Mouse (Mus musculus): Measurements from ENCODE around the gene Smarcb1. TPM values are rescaled to one million over a fixed set of nuclear protein-coding genes. Genes with fewer than 3 reads are reported as not detected.
A peak's percentile ranks its signal among the peaks of the same experiment; 100 is the strongest.

Smarcb1 gene
- polyA plus RNA-seq, 1 experiment from 2014 or later = 250 TPM

- Histone ChIP-seq H3K4me3 (ENCODE audit: low read length) (no peak overlapping the region), H3K4me2 (replicated peaks; ENCODE audit: low read depth, low read length) (no peak overlapping the region), H3K27me3 (ENCODE audit: insufficient read depth, low read length) (no peaks in the 10 kb centered on the region), H3K9ac (replicated peaks; ENCODE audit: low read length) (no peak overlapping the region), H3K27ac (ENCODE audit: low read length) (peak overlapping the region; percentile 49; the same call in 1 of the 2 replicates), H3K36me3 (ENCODE audit: insufficient read depth, low read length) (no peaks in the 10 kb centered on the region), H3K9me3 (ENCODE audit: low read length) (no peaks in the 10 kb centered on the region), H3K4me1 (ENCODE audit: insufficient read depth, low read length) (peaks cover 11% of the 10 kb centered on the region; the same call in 1 of the 2 replicates)
- WGBS = 61% methylated on average over 6 of the region's 6 CpGs
- no peak for ATAC-seq (ENCODE audit: low FRiP score, low TSS enrichment)
Measured at GRCm38 (mm10) chr10:75880771-75881577, 40.4 kb downstream of the Smarcb1 start.

- Histone ChIP-seq H3K27ac (ENCODE audit: low read length) (no peak overlapping the region), H3K36me3 (ENCODE audit: insufficient read depth, low read length) (no peaks in the 10 kb centered on the region), H3K27me3 (ENCODE audit: insufficient read depth, low read length) (no peaks in the 10 kb centered on the region), H3K4me1 (ENCODE audit: insufficient read depth, low read length) (peaks cover 11% of the 10 kb centered on the region; the same call in 1 of the 2 replicates), H3K4me2 (replicated peaks; ENCODE audit: low read depth, low read length) (no peak overlapping the region), H3K9me3 (ENCODE audit: low read length) (no peaks in the 10 kb centered on the region), H3K4me3 (ENCODE audit: low read length) (no peak overlapping the region), H3K9ac (replicated peaks; ENCODE audit: low read length) (no peak overlapping the region)
- no peak for ATAC-seq (ENCODE audit: low FRiP score, low TSS enrichment)
- 93% methylated on average over 10 of the region's 10 CpGs for WGBS
Measured at GRCm38 (mm10) chr10:75880351-75880750, 41.1 kb downstream of the Smarcb1 start.

DNA sequence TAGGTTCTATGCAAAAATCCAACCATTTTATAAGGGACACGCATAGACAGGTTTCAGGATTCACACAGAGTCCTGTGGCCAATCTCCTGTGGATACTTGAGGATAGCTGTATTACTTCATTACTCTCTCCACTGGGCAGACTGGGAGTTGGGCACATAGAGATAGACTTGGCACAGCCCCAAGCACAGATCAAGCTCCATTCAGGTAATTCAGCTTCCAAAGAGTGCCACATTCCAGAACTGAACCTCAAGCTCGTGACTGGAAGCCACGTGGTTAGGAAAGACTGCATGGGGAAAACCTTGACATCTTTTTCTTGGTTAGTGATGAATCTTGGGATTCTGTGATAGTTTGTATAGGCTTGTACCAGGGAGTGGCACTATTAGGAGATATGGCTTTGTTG, 42.6 kb downstream of the Smarcb1 start:
- Histone ChIP-seq H3K4me2 (replicated peaks; ENCODE audit: low read depth, low read length) (no peak overlapping the region), H3K4me3 (ENCODE audit: low read length) (no peak overlapping the region), H3K36me3 (ENCODE audit: insufficient read depth, low read length) (no peaks in the 10 kb centered on the region), H3K4me1 (ENCODE audit: insufficient read depth, low read length) (peaks cover 11% of the 10 kb centered on the region; the same call in 1 of the 2 replicates), H3K27me3 (ENCODE audit: insufficient read depth, low read length) (no peaks in the 10 kb centered on the region), H3K27ac (ENCODE audit: low read length) (no peak overlapping the region), H3K9ac (replicated peaks; ENCODE audit: low read length) (no peak overlapping the region), H3K9me3 (ENCODE audit: low read length) (no peaks in the 10 kb centered on the region)
- no peak for ATAC-seq (ENCODE audit: low FRiP score, low TSS enrichment)
- 88% methylated on average over 3 of the region's 3 CpGs for WGBS

- Histone ChIP-seq H3K27ac (ENCODE audit: low read length) (peak overlapping the region; percentile 40; the same call in 1 of the 2 replicates), H3K9ac (replicated peaks; ENCODE audit: low read length) (peak overlapping the region; percentile 60; the same call in 1 of the 2 replicates), H3K27me3 (ENCODE audit: insufficient read depth, low read length) (no peaks in the 10 kb centered on the region), H3K4me2 (replicated peaks; ENCODE audit: low read depth, low read length) (peak overlapping the region; percentile 71), H3K9me3 (ENCODE audit: low read length) (no peaks in the 10 kb centered on the region), H3K4me1 (ENCODE audit: insufficient read depth, low read length) (peaks cover 11% of the 10 kb centered on the region; the same call in 1 of the 2 replicates), H3K36me3 (ENCODE audit: insufficient read depth, low read length) (no peaks in the 10 kb centered on the region), H3K4me3 (ENCODE audit: low read length) (peak overlapping the region; percentile 39)
- WGBS = 46% methylated on average over 10 of the region's 10 CpGs
- no peak for ATAC-seq (ENCODE audit: low FRiP score, low TSS enrichment)
Measured at GRCm38 (mm10) chr10:75873543-75874170, 47.8 kb downstream of the Smarcb1 start.

DNA sequence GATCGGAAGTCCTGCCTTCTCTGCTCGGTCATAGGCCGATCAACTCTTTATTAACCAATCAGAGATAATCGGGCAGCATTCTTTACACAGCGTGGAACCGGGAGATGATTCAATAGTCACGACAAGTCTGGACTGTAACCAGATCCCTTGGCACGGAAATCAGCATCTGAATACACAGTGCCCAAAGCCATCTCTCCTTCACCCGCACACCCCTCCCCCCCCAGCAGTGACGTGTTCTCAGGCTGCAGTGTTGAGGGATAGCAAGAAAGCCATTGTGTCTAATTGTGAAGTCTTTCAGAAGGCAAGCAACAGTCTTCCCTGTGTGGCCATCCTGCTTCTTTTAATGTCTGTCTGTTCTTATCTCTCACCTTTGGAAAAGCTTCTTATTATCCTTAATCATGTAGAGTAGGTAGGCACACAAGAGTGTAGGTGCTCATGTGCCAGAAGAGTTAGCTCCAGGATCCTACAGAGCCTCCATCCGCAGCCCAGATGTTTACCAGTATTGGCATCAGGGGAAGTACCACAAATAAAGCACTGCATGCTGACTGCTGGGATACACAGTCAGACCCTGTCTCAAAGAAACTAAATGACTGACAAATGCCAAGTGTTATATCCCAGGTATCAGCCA, 48.4 kb downstream of the Smarcb1 start:
- peak; percentile 98 for ATAC-seq (ENCODE audit: low FRiP score, low TSS enrichment)
- Histone ChIP-seq H3K4me2 (replicated peaks; ENCODE audit: low read depth, low read length) (peak overlapping the region; percentile 71), H3K9ac (replicated peaks; ENCODE audit: low read length) (peak overlapping the region; percentile 63), H3K27me3 (ENCODE audit: insufficient read depth, low read length) (no peaks in the 10 kb centered on the region), H3K4me3 (ENCODE audit: low read length) (peak overlapping the region; percentile 39), H3K9me3 (ENCODE audit: low read length) (no peaks in the 10 kb centered on the region), H3K4me1 (ENCODE audit: insufficient read depth, low read length) (peaks cover 11% of the 10 kb centered on the region; the same call in 1 of the 2 replicates), H3K36me3 (ENCODE audit: insufficient read depth, low read length) (no peaks in the 10 kb centered on the region), H3K27ac (ENCODE audit: low read length) (peak overlapping the region; percentile 40)
- 3% methylated on average over 11 of the region's 11 CpGs for WGBS

- H3K4me3 ChIP-seq (ENCODE audit: low read length) = peak overlapping the region; percentile 39
- H3K9me3 ChIP-seq (ENCODE audit: low read length) = no peaks in the 10 kb centered on the region
- H3K36me3 ChIP-seq (ENCODE audit: insufficient read depth, low read length) = no peaks in the 10 kb centered on the region
- no peaks in the 10 kb centered on the region for H3K27me3 ChIP-seq (ENCODE audit: insufficient read depth, low read length)
- ATAC-seq (ENCODE audit: low FRiP score, low TSS enrichment) = no peak
- peak overlapping the region; percentile 63 for H3K9ac ChIP-seq (replicated peaks; ENCODE audit: low read length)
- peaks cover 11% of the 10 kb centered on the region; the same call in 1 of the 2 replicates for H3K4me1 ChIP-seq (ENCODE audit: insufficient read depth, low read length)
- H3K4me2 ChIP-seq (replicated peaks; ENCODE audit: low read depth, low read length) = peak overlapping the region; percentile 71
- 37% methylated on average over 10 of the region's 10 CpGs for WGBS
- peak overlapping the region; percentile 7 for H3K27ac ChIP-seq (ENCODE audit: low read length)
Measured at GRCm38 (mm10) chr10:75872025-75872914, 49.1 kb downstream of the Smarcb1 start.

GRCm38 (mm10) chr10:75861587-75861986, 59.8 kb downstream of the Smarcb1 start:
- Histone ChIP-seq H3K9me3 (ENCODE audit: low read length) (no peaks in the 10 kb centered on the region), H3K4me2 (replicated peaks; ENCODE audit: low read depth, low read length) (no peak overlapping the region), H3K27ac (ENCODE audit: low read length) (no peak overlapping the region), H3K9ac (replicated peaks; ENCODE audit: low read length) (no peak overlapping the region), H3K36me3 (ENCODE audit: insufficient read depth, low read length) (peaks cover 16% of the 10 kb centered on the region), H3K4me1 (ENCODE audit: insufficient read depth, low read length) (peaks cover 20% of the 10 kb centered on the region), H3K27me3 (ENCODE audit: insufficient read depth, low read length) (no peaks in the 10 kb centered on the region), H3K4me3 (ENCODE audit: low read length) (no peak overlapping the region)
- ATAC-seq (ENCODE audit: low FRiP score, low TSS enrichment) = no peak
- 76% methylated on average over 5 of the region's 5 CpGs for WGBS

DNA sequence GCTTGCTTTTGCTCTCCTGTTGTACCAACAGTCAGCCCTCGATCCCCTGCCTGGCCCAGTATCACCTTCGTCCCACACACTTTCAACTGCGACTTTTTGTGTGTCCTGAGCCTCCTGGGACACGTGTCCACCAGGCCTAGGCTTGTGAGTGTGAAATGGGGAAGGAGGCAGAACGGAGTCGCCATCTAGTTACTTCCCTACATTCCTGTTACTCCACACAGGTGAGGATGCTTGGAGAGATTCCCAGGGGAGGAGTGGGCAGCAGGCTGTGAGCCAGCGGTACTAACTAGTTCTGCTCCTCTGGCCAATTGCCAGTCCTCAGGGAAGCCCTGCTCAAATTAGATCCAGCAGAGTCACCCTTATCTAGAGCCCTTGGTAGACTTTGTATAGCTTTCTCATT, 60.7 kb downstream of the Smarcb1 start:
- Histone ChIP-seq H3K4me1 (ENCODE audit: insufficient read depth, low read length) (peaks cover 20% of the 10 kb centered on the region), H3K4me3 (ENCODE audit: low read length) (no peak overlapping the region), H3K36me3 (ENCODE audit: insufficient read depth, low read length) (peaks cover 17% of the 10 kb centered on the region), H3K27ac (ENCODE audit: low read length) (peak overlapping the region; percentile 95), H3K27me3 (ENCODE audit: insufficient read depth, low read length) (no peaks in the 10 kb centered on the region), H3K9me3 (ENCODE audit: low read length) (no peaks in the 10 kb centered on the region), H3K9ac (replicated peaks; ENCODE audit: low read length) (peak overlapping the region; percentile 93; the same call in 1 of the 2 replicates), H3K4me2 (replicated peaks; ENCODE audit: low read depth, low read length) (no peak overlapping the region)
- WGBS = 40% methylated on average over 7 of the region's 7 CpGs
- ATAC-seq (ENCODE audit: low FRiP score, low TSS enrichment) = no peak
